Mouse (Mus musculus) megakaryocyte, adult 5-6 weeks (primary cell): ENCODE results near the gene Apof. TPM values are rescaled to one million over a fixed set of nuclear protein-coding genes. Genes with fewer than 3 reads are reported as not detected.

Experiments
- ATAC-seq: 2 replicates; pipeline ENCODE4 v1.8.0; 2016; ENCODE audit warnings: mild to moderate bottlenecking, inconsistent platforms; ENCODE audit not compliant: poor library complexity, severe bottlenecking
- total RNA-seq, 2 experiments: library from RNA; stranded (forward) in 1 of 2; stranded (reverse) in 1 of 2; fragments of 153-499, 151-499 nt in 1 of 2; fragments of 221-1000, 200-1000 nt in 1 of 2; gene quantifications; 2 replicates each; pipeline versions ENCODE4 v1.2.3 to v1.2.4; 2015 to 2017

Apof gene
- total RNA-seq, 2 experiments from 2014 or later = not detected

DNA sequence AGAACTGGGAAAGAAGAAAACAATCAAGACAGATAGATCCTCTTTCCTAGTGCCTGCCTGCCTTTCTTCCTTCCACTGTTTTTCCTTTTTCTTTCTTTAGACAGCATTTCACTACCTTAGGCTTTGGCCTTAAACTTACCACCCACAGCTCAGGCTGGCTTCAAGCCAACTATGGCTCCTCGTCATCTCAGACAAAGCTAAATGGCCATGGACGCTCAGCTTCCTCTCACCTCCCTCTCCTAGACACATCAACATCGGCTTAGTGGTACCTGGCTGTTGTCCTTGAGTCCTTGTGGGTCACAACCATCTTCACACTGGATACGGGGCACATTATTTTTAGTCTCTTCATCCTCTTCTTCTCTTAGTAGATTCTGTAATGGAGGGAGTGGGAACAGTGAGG is 28.8 kb downstream of the Apof start:
- no peak for ATAC-seq

DNA sequence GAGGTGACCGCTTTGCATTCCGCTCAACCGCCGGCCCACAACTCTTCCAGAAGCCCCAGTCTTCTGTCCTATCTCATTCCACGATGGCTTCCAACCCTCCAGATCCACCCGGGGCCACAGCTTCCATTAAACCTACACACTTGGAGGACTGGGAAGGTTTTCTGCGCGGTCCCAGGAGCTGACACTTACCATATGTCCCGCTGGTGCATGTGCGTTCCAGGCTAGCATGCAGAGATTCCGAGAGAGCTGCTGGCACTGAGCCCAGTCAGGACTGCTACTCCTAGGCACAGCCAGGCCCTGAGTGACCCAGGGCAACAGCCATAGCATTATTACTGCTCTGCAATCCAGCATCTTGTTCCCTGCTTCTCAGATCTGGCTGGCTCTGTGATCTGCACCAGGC is 29.2 kb downstream of the Apof start:
- no peak for ATAC-seq

DNA sequence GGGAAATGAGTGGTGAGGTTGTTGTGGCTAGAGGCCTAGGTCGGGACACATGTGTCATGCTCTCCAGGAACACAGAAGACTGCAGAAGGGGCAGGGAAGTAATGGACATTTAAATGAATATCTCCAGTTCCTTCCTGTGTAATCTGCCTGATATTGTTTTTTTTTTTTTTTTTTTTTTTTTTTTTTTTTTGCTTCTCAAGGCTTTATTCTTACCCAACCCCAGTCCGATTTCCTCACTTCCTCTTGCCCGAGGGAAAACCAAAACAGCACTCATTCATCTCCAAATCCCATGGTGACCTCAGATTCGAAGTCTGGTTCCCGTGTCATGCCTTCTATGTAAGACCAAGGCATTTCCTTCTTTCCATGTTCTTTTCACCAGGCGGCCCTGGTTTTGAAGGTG is 29.8 kb downstream of the Apof start:
- ATAC-seq = peak; percentile 38

DNA sequence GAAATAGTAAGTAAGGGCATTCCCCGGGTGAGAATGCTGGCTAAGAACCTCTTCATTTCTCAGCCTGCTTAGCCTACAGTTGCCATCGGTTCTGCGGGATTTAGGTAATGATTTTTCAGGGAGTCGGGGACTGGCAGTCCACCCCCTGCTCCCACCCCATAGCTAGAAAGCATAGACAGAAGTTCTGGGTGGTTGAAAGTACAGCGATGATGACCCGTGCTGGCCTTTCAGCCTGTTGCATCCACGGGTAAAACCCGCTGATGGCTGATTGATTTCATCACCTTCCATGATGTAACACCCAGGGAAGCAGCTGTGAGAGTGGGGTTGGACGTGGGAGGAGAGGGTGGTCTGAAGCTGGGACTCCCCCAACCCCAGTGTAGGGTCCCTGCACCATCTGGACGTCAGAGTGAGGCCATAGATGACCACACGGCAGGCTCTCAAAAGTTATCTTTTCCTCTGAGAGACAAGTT is 30.3 kb downstream of the Apof start, which contains the start of gene Il23a:
TSS of gene Il23a (minus strand) at position 51 of the 470 bp plus-strand sequence.
- ATAC-seq = 0 out of 2 replicates have a peak, but pooled peaks have one; percentile 3

DNA sequence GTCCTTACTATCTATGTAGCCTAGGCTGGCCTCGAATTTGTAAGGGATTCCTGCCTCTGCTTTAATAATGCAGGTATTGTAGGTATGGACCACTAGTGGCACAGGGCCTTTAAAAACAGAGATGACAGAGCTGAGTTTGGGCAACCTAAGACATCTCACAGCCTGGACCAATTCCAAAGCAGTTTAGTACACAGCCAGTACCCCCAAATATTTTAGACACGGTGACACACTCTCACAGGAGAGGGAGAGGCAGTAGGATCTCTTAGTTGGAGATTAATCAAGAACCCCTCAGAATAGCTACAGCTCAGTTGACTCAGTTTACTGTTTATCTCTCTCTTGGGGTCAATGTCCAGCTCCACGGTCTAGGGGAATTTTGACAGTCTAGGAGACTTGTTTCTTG is 33.9 kb downstream of the Apof start:
- no peak for ATAC-seq

DNA sequence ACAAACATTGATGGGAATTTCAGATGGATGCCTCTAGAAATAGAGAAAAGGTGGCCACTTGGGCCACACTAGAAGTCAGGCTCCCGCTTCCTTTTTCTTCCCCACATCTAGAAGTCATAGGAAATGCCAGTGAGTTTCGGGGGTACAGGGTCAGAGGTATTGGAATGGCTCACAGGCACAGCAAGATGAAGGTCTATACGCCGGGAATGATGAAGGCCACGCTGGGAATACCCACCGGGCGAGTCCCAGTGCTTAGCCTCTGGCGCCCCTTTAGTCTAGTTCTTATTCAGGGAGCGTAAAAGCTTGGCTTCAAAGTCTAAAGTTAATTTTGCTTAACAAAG is 34.3 kb downstream of the Apof start:
- peak; percentile 1; the same call in 1 of the 2 replicates for ATAC-seq

DNA sequence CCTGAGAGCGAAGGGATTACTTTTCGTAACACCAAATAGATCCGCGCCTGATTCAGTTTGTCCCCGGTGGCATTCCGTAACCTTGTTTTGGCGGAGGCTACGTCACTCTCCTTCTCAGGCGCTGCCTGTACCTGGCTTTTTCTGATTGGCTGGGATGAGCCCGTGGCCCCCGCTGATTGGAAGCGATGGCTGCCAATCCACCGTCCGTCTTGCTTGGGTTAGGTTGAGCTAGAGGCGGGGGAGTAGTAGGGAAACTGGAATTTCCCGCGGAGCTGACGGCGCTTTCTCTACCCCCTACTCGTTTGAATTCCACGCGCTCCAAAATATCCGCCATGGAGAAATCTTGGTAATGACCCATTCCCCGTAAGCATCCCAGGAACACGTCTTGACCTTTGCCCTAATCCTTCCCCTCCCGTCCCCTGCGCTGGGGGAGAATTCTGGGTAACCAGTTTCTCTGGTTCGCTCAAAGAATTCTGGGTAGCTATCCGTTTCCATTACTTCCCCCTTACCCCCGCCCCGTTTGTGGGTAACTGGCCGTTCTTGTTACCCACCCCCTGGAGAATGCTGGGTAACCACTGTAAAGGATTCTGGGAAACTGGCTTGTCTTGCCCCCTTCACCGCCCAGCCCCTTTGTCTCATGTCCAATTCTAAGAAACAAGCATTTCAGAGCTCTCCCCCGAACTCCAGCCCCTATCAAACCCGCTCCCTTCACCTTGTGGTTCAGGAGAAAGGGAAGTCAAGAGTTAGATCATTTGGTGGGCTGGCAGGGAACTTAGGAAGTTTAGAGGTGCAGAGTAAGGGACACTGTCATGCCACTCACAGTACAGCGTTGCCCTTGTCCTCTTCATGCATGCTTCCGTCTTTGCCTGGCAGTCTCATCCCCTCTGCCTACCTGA is 34.9 kb downstream of the Apof start, which contains the start of gene Pan2:
TSS of gene Pan2 (plus strand) at position 210 of the 896 bp plus-strand sequence.
- peak; percentile 90 for ATAC-seq

DNA sequence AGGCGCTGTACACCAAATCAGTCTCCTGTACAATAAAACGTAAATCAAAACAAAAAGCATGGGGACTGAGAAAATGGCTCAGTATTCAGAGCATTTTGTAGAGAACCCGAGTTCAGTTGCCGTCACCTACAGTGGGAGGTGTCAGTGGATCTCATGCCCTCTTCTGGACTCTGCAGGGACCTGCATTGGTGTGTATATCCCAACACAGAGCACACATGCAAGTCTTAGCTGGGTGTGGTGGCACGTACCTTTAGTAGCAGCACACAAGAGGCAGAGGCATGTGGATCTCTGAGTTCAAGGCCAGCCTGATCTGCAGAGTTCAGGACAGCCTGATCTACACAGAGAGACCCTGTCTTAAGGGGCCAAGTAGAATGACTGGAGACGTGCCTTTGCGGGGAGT is 41.2 kb downstream of the Apof start:
- ATAC-seq = no peak

DNA sequence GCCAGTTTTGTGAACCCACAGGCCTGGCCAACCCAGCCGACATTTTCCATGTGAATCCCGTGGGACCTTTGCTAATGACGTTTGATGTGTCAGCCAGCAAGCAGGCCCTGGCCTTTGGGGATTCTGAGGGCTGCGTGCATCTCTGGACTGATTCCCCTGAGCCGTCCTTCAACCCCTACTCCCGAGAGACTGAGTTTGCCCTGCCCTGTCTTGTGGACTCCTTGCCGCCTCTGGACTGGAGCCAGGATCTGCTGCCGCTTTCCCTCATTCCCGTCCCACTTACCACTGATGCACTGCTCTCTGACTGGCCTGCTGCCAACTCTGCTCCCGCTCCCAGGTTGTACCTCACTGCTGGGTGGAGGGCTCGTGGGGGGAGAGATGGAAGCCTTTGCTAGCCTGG is 41.7 kb downstream of the Apof start:
- ATAC-seq = no peak

DNA sequence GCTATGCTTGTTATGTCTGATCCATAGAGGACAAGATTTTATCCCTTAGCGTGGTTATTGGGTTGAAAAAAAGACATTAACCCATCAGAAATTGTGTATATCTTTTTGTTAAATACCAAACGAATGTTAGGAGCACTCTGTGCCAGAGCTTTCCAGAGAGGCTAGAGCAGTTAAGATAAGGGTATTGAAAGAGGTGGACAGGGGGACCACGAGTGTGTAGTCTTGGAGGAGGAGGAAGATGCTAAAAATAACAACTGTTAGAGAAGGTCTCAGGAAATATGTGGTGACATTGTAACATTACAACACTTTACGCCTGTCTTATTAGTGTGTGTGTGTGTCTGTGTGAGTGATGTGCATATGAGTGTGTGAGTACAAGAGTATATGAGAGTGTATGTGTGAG is 42.4 kb downstream of the Apof start:
- no peak for ATAC-seq

DNA sequence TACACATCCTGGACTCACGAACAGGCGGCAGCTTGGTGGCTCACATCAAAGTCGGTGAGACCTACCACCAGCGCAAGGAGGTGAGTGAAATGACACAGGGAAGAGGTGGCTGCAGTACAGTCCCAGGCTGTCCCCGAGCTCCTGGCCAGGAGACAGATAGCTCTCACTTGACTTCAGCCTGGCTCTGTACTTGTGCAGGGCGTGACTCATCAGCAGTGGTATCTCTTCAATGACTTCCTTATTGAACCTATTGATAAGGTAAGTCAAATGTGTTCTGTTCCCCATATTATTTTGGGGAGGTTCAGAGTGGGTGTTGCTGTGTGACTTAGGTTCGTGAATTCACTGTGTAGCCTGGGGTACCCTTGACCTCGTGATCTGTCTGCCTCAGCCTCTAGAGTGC is 47.1 kb downstream of the Apof start:
- ATAC-seq = no peak

Other genes starting within 250 kb of the Apof start
- gene Naca, start 233.1 kb upstream of the Apof start, total RNA-seq (2015) = 699 and 796 TPM in 2 replicates
- gene Naca, start 233.1 kb upstream of the Apof start, total RNA-seq (2017) = 1,510 and 1,709 TPM in 2 replicates
- gene Ptges3, start 209.7 kb upstream of the Apof start, total RNA-seq (2015) = 118 and 120 TPM in 2 replicates
- gene Ptges3, start 209.7 kb upstream of the Apof start, total RNA-seq (2017) = 140 and 162 TPM in 2 replicates
- gene Atp5b, start 185.4 kb upstream of the Apof start, total RNA-seq (2015) = 902 and 936 TPM in 2 replicates
- gene Atp5b, start 185.4 kb upstream of the Apof start, total RNA-seq (2017) = 1,533 and 1,600 TPM in 2 replicates
- gene Baz2a, start 177.1 kb upstream of the Apof start, total RNA-seq (2015) = 51.3 and 53.5 TPM in 2 replicates
- 21.3 and 27.4 TPM in 2 replicates for gene Baz2a, start 177.1 kb upstream of the Apof start, total RNA-seq (2017)
- gene Rbms2, start 88.4 kb upstream of the Apof start, total RNA-seq (2015) = 2.9 and 4.0 TPM in 2 replicates
- gene Rbms2, start 88.4 kb upstream of the Apof start, total RNA-seq (2017) = 1.5 and 5.4 TPM in 2 replicates
- gene Gls2, start 74.2 kb upstream of the Apof start, total RNA-seq (2015) = 0.71 TPM in 1 of 2 replicates, not detected in the other
- not detected in 2 replicates for gene Gls2, start 74.2 kb upstream of the Apof start, total RNA-seq (2017)
- gene Spryd4, start 56.9 kb upstream of the Apof start, total RNA-seq (2015) = 6.5 and 6.9 TPM in 2 replicates
- 9.0 and 10.6 TPM in 2 replicates for gene Spryd4, start 56.9 kb upstream of the Apof start, total RNA-seq (2017)
- gene Mip, start 42.8 kb upstream of the Apof start, total RNA-seq (2015) = not detected in 2 replicates
- 0.33 TPM in 1 of 2 replicates, not detected in the other for gene Mip, start 42.8 kb upstream of the Apof start, total RNA-seq (2017)
- gene Timeless, start 36.6 kb upstream of the Apof start, total RNA-seq (2015) = 14.1 and 16.1 TPM in 2 replicates
- gene Timeless, start 36.6 kb upstream of the Apof start, total RNA-seq (2017) = 33.2 and 34.2 TPM in 2 replicates
- 0.36 TPM in 1 of 2 replicates, not detected in the other for gene Apon, start 14.6 kb upstream of the Apof start, total RNA-seq (2015)
- 1.2 TPM in 1 of 2 replicates, not detected in the other for gene Apon, start 14.6 kb upstream of the Apof start, total RNA-seq (2017)
- gene Stat2, start 1.9 kb downstream of the Apof start, total RNA-seq (2015) = 25.5 and 28.5 TPM in 2 replicates
- gene Stat2, start 1.9 kb downstream of the Apof start, total RNA-seq (2017) = 20.2 and 33.6 TPM in 2 replicates
- not detected in 2 replicates for gene Il23a, start 30.1 kb downstream of the Apof start, total RNA-seq (2015)
- 0.12 TPM in 1 of 2 replicates, not detected in the other for gene Il23a, start 30.1 kb downstream of the Apof start, total RNA-seq (2017)
- 17.3 and 17.7 TPM in 2 replicates for gene Pan2, start 34.7 kb downstream of the Apof start, total RNA-seq (2015)
- gene Pan2, start 34.7 kb downstream of the Apof start, total RNA-seq (2017) = 14.0 and 14.9 TPM in 2 replicates
- 73.3 and 78.6 TPM in 2 replicates for gene Cnpy2, start 53.8 kb downstream of the Apof start, total RNA-seq (2015)
- gene Cnpy2, start 53.8 kb downstream of the Apof start, total RNA-seq (2017) = 81.0 and 84.5 TPM in 2 replicates
- gene Cs, start 69.1 kb downstream of the Apof start, total RNA-seq (2015) = 158 and 160 TPM in 2 replicates
- gene Cs, start 69.1 kb downstream of the Apof start, total RNA-seq (2017) = 95.0 and 116 TPM in 2 replicates
- 22.6 and 24.4 TPM in 2 replicates for gene Coq10a, start 100.3 kb downstream of the Apof start, total RNA-seq (2015)
- gene Coq10a, start 100.3 kb downstream of the Apof start, total RNA-seq (2017) = 14.1 and 19.2 TPM in 2 replicates
- 35.2 and 37.0 TPM in 2 replicates for gene Ankrd52, start 108.4 kb downstream of the Apof start, total RNA-seq (2015)
- gene Ankrd52, start 108.4 kb downstream of the Apof start, total RNA-seq (2017) = 9.3 and 13.7 TPM in 2 replicates
- gene Slc39a5, start 132.6 kb downstream of the Apof start, total RNA-seq (2015) = not detected in 2 replicates
- not detected in 2 replicates for gene Slc39a5, start 132.6 kb downstream of the Apof start, total RNA-seq (2017)
- 76.8 and 79.3 TPM in 2 replicates for gene Nabp2, start 142.8 kb downstream of the Apof start, total RNA-seq (2015)
- gene Nabp2, start 142.8 kb downstream of the Apof start, total RNA-seq (2017) = 54.3 and 59.1 TPM in 2 replicates
- 16.4 and 17.6 TPM in 2 replicates for gene Rnf41, start 143.0 kb downstream of the Apof start, total RNA-seq (2015)
- gene Rnf41, start 143.0 kb downstream of the Apof start, total RNA-seq (2017) = 24.6 and 26.1 TPM in 2 replicates
- 73.1 and 82.3 TPM in 2 replicates for gene Smarcc2, start 190.6 kb downstream of the Apof start, total RNA-seq (2015)
- gene Smarcc2, start 190.6 kb downstream of the Apof start, total RNA-seq (2017) = 63.1 and 78.4 TPM in 2 replicates
- 1,624 and 1,690 TPM in 2 replicates for gene Myl6, start 225.5 kb downstream of the Apof start, total RNA-seq (2015)
- 1,921 and 2,467 TPM in 2 replicates for gene Myl6, start 225.5 kb downstream of the Apof start, total RNA-seq (2017)
- gene Myl6b, start 230.0 kb downstream of the Apof start, total RNA-seq (2015) = 3.4 and 5.8 TPM in 2 replicates
- 0.99 and 2.0 TPM in 2 replicates for gene Myl6b, start 230.0 kb downstream of the Apof start, total RNA-seq (2017)